Mouse (Mus musculus) gastrocnemius, adult 8-10 months (tissue): ENCODE measurements around the gene Defb25. TPM values are rescaled to one million over a fixed set of nuclear protein-coding genes. Genes with fewer than 3 reads are reported as not detected.
"Not testable (repeated sequence)": the region's sequence is repeated elsewhere in the genome, so short reads cannot be mapped to it uniquely, and the experiment has no call there.

Experiments
- DNase-seq, 2 experiments: peaks; one replicate each; pipeline ENCODE4 v3.0.0; 2022; ENCODE audit warnings: low spot score in 2 of 2
- total RNA-seq, 4 experiments: library from RNA; stranded (reverse); gene quantifications; 2 replicates each; pipeline ENCODE4 v1.2.4; 2022

Defb25 gene
- not detected for total RNA-seq

- DNase-seq: no peak
Measured at GRCm38 (mm10) chr2:152622953-152623352, at the start of gene Defb25. Gene Defb25, minus strand, starts transcription at chr2:152623053.

GRCm38 (mm10) chr2:152672166-152672565 is 49.3 kb upstream of the Defb25 start:
- DNase-seq: peak; percentile 38 to 40

DNA sequence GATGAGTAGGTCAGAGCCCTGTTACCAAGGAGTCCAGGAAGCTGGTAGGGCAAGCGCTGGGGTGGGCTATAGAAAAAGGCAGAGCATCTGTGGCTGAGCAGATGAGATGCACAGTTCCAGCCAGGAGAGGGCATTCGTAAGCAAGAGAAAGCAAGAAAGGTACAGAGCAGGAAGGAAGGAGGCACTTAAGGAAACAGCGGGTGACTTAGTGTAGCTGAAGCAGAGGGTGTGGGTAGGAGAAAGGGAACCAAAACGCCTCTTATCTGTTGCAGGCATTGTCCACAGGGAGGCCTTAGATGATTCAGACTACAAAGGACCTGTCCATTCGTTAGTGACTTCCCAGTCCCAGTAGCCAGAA is 48.8 kb upstream of the Defb25 start:
- DNase-seq: no peak

GRCm38 (mm10) chr2:152670983-152671641 is 48.3 kb upstream of the Defb25 start:
- DNase-seq: no peak

GRCm38 (mm10) chr2:152669639-152670484 is 47.0 kb upstream of the Defb25 start:
- DNase-seq: peak in 1 of 2 experiments; percentile 34

DNA sequence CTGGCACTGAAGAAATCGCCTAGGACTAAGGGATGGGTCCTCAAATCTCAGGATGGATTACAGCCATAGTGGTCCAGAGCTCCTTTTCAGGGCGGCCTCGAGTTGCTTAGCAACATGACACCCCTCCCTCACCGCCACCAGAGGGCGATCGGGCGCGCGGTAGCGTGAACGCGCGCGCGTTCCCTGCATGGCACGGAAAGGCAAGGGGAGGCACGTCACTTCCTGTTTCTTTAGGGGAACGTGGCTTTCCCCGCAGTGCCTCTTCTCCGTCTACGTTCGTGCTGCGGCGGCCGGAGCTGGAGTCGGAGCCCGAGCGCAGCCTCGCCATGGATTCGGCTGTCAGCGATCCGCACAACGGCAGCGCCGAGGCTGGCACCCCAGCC is 46.4 kb upstream of the Defb25 start, which contains the start of gene H13:
Gene H13 (plus strand): TSS at position 206 of the 383 bp plus-strand sequence.
- DNase-seq: peak; percentile 78 to 84

DNA sequence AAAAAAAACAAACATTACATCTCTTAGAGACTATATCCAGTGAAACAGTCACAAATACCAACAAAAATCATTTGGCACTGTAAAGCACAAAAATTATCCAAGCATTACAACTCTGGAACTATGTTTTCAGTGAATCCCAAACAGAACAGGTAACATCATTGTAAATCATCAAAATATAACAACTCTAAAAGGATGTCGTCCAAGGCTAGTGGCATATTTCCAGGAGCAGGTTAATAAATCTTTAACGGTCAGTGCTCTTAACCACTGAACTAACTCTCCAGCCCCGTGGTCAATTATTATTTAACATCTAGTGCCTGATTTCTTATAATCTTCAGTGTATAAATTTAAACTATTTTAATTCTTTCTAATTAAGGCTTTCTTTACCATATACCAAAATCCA is 43.3 kb upstream of the Defb25 start:
- not testable (repeated sequence) for DNase-seq

DNA sequence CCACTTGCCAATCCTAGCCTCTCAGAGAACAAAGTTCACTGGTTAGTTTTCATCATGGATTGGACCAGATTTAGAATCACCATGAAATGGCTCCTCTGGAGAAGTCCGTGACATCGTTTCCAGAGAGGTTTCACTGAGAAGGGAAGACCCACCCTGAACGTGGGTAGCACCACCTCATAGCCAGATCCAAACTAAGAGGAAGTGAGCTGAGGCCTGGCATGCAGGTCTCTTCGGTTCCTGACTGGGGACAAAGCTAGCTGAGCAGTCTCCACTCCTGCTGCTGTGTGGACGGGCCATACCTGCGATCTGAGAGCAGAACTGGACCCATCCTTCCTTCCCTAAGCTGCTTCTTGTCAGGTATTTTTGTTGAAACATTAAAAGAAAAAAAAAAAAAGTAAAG is 38.3 kb upstream of the Defb25 start:
- DNase-seq: no peak

GRCm38 (mm10) chr2:152657398-152657797 is 34.5 kb upstream of the Defb25 start:
- no peak for DNase-seq

DNA sequence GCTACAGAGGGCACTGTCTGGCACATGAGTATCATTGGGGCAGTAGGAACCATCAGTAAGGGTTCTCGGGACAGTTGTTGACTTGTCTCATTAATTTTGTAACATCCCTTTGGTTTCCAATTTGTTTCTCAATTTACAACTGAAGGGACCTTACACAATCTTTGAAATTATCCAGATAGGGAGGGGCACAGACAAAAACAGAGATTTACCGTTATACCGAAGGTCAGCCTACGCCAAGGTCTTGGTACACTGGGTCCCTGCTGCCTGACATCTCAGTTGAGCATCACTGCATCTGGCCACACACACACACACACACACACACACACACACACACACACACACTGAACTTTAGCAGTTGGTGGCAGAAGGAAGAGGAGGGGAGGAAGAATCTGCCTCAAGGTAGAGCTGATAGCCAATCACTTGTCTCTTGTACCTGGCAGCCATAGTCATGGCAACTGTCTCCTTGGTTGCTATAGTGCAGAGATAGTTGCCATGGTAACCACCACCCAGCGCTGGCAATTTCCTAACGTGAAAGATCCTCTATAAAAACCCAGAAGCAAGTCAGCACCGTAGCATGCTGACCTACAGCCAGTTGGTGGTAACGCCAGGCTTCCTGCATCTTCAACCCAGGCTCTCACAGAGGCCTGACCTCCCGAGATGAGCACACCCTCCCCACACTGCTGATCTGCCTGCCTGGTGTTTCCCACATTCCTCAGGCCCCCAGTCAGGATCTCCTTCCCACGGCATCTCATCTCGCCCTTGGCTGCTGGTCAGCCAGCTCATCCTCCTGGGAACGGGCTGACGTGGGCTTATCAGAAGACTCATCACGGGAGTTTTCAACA is 31.2 kb upstream of the Defb25 start:
- peak; percentile 37 to 61 for DNase-seq

DNA sequence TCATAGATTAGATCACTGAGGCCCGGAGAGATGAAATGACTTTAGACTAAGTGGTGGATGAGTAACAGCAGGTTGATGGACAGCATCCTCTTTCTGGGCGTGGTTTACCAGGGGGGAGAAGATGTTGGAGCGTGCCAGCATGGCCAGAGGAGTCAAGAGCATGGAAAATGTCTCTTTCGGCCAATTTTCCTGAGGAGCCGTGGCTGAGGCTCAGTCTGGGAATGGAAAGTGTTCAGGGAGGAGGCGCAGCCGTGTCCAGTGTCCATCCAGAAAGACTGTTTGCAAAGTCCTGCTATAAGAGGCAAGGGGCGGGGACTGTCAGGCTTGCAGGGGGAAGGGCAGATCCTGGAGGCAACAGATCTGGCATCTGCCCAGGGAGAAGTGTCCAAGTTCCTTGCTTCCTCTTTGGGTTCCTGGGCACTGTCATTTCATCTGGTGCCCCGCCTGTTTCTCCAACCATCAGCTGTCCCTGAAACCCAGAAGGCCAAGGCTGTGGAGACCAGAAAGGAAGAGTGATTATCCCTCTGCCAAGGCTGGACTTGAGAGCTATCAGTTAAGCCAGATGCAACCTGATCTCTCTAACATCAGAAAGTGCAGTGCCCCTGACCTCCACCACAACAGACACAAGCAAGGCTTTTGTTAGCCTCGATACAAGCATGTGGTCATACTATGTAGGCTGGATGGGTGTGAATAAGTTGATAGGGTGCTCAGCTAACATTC is 30.2 kb upstream of the Defb25 start:
- peak; percentile 41 to 59 for DNase-seq

GRCm38 (mm10) chr2:152639406-152640113 is 16.7 kb upstream of the Defb25 start:
- DNase-seq: peak in 1 of 2 experiments; percentile 29

GRCm38 (mm10) chr2:152638865-152639264 is 16.0 kb upstream of the Defb25 start:
- DNase-seq: no peak

- no peak for DNase-seq
Measured at GRCm38 (mm10) chr2:152637381-152637780, 14.5 kb upstream of the Defb25 start.

DNA sequence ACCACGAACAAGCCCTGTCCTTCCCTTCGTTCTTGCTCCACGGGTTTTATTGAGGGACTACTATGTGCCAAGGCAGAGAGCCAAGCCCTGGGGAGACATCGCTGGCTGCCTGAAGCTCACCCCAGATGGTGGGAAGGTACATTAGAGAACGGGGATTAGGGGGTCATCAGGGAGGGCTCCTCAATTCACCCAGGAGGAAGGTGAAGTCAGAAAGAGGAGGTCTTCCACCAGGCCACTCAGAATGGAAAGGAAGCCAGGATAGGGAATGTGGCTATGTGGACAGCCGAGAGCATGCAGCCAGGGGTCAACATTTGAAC is 14.1 kb upstream of the Defb25 start:
- DNase-seq: no peak

DNA sequence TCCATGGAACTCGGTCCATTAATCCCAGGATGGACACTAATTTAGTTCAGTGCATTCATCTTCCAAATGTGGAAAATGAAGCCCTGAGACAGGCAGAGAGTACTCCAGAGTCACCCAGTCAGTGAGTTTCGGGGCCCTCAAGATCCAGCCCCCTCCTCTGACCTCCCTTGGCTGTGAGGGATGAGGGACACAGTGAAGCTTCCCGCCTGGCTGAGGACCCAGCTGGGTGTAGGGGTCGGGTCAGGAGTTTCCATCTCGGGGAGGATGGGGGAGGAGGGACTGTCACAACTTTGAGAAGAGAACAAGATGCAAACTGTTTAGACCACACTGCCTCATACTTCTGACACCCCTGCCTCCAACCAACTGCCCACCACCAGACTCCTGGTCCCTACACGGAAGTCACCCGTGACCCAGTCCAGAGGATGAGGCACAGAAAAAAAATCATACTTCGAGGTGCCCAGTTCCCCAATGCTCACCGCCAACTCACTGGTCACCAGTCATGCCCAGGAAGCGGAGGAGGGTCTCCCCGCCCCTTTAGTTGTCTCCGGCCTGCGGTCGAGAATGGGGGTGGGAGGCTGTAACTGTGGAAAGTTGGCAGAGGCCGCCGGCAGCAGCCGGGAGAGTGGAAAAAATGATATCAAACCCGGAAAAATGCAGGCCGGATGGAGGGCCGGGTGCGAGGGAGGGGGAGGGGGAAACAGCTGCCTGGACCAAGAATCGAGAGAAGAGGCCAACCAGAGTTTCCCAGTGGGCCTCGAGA is 13.6 kb upstream of the Defb25 start:
- DNase-seq: peak; percentile 45 to 73

- no peak for DNase-seq
Measured at GRCm38 (mm10) chr2:152634311-152634710, 11.5 kb upstream of the Defb25 start.

- DNase-seq: no peak
Measured at GRCm38 (mm10) chr2:152633334-152633733, 10.5 kb upstream of the Defb25 start.

DNA sequence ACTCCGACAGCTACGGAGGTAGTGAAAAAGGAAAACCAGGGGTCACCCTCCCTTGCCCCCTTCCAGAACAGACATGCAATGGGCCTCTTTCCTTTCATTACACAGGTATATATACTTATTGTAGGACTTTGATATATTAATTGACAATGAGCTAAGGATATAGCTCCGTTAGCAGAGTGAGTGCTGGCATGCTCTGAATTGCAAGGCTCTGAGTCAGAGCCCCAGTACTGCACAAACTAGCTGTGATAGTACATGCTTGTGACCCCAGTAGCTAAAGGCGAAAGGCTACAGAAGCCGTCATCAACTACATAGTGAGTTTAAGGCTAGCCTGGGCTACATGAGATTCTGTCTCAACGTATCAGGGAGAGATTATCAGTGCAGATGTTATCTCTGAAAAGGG is 7.1 kb upstream of the Defb25 start:
- DNase-seq: no peak

- DNase-seq: no peak
Measured at GRCm38 (mm10) chr2:152629239-152629638, 6.4 kb upstream of the Defb25 start.
